ENCODE assay signal across 12 mouse cellular contexts in genomic region chr4:62459081-62459480, GRCm38 (mm10). TPM values are rescaled to one million over a fixed set of nuclear protein-coding genes. Genes with fewer than 3 reads are reported as not detected.
A peak's percentile ranks its signal among the peaks of the same experiment; 100 is the strongest.
DNase-seq lines count a peak whose midpoint lies in the region; ATAC-seq and TF ChIP-seq lines count a peak whose summit lies in the region.
"Had no signal": no experiment of that assay in that cellular context is flagged by ENCODE, and none has a peak within 500 bp of the region (broad histone marks: within the 10 kb centered on the region; RNA-seq: fewer than 3 reads in every experiment).

No protein-coding gene starts in this region.

- TF ChIP-seq CTCF in left cerebral cortex, adult 2 months (IDR thresholded peaks at IDR 0.05), result no peak

- DNase-seq in frontal cortex, postnatal 25 days (ENCODE audit: low spot score in 2 of 2), result no peak
- DNase-seq in frontal cortex, postnatal 36 days (ENCODE audit: low spot score in 2 of 2), result peak; percentile 48 to 76
- DNase-seq in left cerebral cortex, adult 2 months (ENCODE audit: extremely low spot score in 1 of 2, low spot score in 2 of 2), result peak; percentile 22 to 25
- DNase-seq in right cerebral cortex, postnatal 10 days (ENCODE audit: low spot score in 2 of 2), result peak; percentile 67 to 82
- no peak for DNase-seq in spleen, postnatal 14 days (ENCODE audit: low spot score in 2 of 2)
- DNase-seq in cerebellum, adult 18-20 months, result no peak
- DNase-seq: gastrocnemius, adult 2 months; kidney, postnatal 36 days had no signal

- no peak overlapping the region for H3K4me2 ChIP-seq in kidney, embryonic 14.5 days (replicated peaks; ENCODE audit: low read depth, low read length)

- H3K9ac ChIP-seq in kidney, embryonic 14.5 days (ENCODE audit: low read depth, low read length), result no peak overlapping the region

- WGBS in kidney, embryonic 14.5 days, result 80% methylated on average over 3 of the region's 3 CpGs

- intact Hi-C loops in left cerebral cortex, adult 2 months (cut with DNase I), result loop anchor here (5.0 kb wide), 3 partner anchors 38 to 303 kb away; partner anchors contain the start of gene Alad

- no peaks in the 10 kb centered on the region for H3K27me3 ChIP-seq in kidney, embryonic 14.5 days (ENCODE audit: control insufficient read depth, insufficient read depth, low read length)

- no peaks in the 10 kb centered on the region for H3K4me1 ChIP-seq in kidney, embryonic 14.5 days (ENCODE audit: control insufficient read depth, insufficient read depth, low read length)

- ATAC-seq in frontal cortex, adult (ENCODE audit: low TSS enrichment), result peak; percentile 96
- no peak for ATAC-seq in kidney, embryonic 14.5 days (ENCODE audit: low FRiP score, low TSS enrichment)
- ATAC-seq: hindbrain, postnatal 0 days had no signal

- H3K36me3 ChIP-seq in kidney, embryonic 14.5 days (ENCODE audit: control insufficient read depth, insufficient read depth, low read length), result peaks cover 4% of the 10 kb centered on the region; the same call in 1 of the 2 replicates

- no peaks in the 10 kb centered on the region for H3K9me3 ChIP-seq in kidney, embryonic 14.5 days (ENCODE audit: control insufficient read depth, low read length)

- H3K27ac ChIP-seq in left cerebral cortex, adult 2 months, result no peak overlapping the region
- no peak overlapping the region for H3K27ac ChIP-seq in kidney, embryonic 14.5 days (ENCODE audit: low read depth, low read length)
- H3K27ac ChIP-seq: gastrocnemius, adult 2 months; hindbrain, postnatal 0 days had no signal

- no peak overlapping the region for H3K4me3 ChIP-seq in left cerebral cortex, adult 2 months
- H3K4me3 ChIP-seq in kidney, embryonic 14.5 days (ENCODE audit: low read length), result no peak overlapping the region
- H3K4me3 ChIP-seq: gastrocnemius, adult 2 months had no signal

RNA-seq across cellular contexts. Expression of gene Wdr31, which starts 11.6 kb away (rescaled TPM):
- 1 to 10 TPM; 6.9 to 8.8 TPM for total RNA-seq in left cerebral cortex, adult 2 months (2021)
- 11.6 and 12.6 TPM in 2 replicates for polyA plus RNA-seq in kidney, embryonic 14.5 days (2014; fragmentation: Nextera tagmentation; extraction: Ambion mirVana)

RNA-seq across cellular contexts. Expression of gene Bspry, which starts 20.8 kb away (rescaled TPM):
- under 1 TPM; 0.38 to 0.40 TPM for total RNA-seq in left cerebral cortex, adult 2 months (2021)
- polyA plus RNA-seq in kidney, embryonic 14.5 days (2014; fragmentation: Nextera tagmentation; extraction: Ambion mirVana), result 16.8 and 25.8 TPM in 2 replicates
- total RNA-seq: gastrocnemius, adult 2 months had no signal

RNA-seq across cellular contexts. Expression of gene Rnf183, which starts 24.0 kb away (rescaled TPM):
- total RNA-seq in left cerebral cortex, adult 2 months (2021), result not detected
- polyA plus RNA-seq in kidney, embryonic 14.5 days (2014; fragmentation: Nextera tagmentation; extraction: Ambion mirVana), result 0.24 TPM in 1 of 2 replicates, not detected in the other
- total RNA-seq: gastrocnemius, adult 2 months had no signal
- polyA plus RNA-seq: liver, embryonic 16.5 days had no signal

RNA-seq across cellular contexts. Expression of gene Hdhd3, which starts 44.2 kb away (rescaled TPM):
- 10 to 100 TPM in 1 of 2 experiments, 1 to 10 TPM in 1; 8.3 to 10.3 TPM for total RNA-seq in left cerebral cortex, adult 2 months (2021)
- polyA plus RNA-seq in kidney, embryonic 14.5 days (2014; fragmentation: Nextera tagmentation; extraction: Ambion mirVana), result 16.4 and 16.8 TPM in 2 replicates

RNA-seq across cellular contexts. Expression of gene Prpf4, which starts 50.5 kb away (rescaled TPM):
- total RNA-seq in left cerebral cortex, adult 2 months (2021), result 10 to 100 TPM; 12.1 to 14.4 TPM
- 20.2 and 32.8 TPM in 2 replicates for polyA plus RNA-seq in kidney, embryonic 14.5 days (2014; fragmentation: Nextera tagmentation; extraction: Ambion mirVana)

Comparison
In these comparisons a context has a peak if more than half of its experiments do, and no peak if none do; other contexts are left out.
1. DNase-seq: peak in frontal cortex, postnatal 36 days (2 of 2), left cerebral cortex, adult 2 months (2 of 2) and right cerebral cortex, postnatal 10 days (2 of 2); none in frontal cortex, postnatal 25 days (0 of 2), spleen, postnatal 14 days (0 of 2) and cerebellum, adult 18-20 months (0 of 2).